ENCODE assay signal across 17 mouse cellular contexts in the genomic region with DNA sequence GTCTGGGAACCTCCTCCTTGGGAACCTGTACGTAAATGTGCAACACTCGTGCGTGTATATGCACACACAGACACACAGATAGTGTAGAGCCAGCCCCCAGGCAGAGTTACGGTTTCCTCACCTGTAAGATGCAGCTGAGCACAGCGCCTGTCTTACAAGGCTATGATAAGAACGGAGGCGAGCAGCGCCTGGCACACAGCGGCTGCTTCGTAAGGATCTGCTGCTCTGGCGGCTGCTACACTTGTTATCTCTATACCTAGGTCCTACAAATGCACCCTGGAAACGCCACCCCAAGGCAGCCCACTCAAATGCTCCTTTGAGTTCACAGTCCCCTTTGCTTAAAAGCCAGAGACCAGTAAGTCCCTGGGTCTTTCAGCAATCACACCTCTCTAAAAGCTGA.
"Had no signal": no experiment of that assay in that cellular context is flagged by ENCODE, and none has a peak within 500 bp of the region (broad histone marks: within the 10 kb centered on the region; RNA-seq: fewer than 3 reads in every experiment).

No protein-coding gene starts in this region.

- H3K4me3 ChIP-seq: limb, embryonic 15.5 days; midbrain, embryonic 13.5 days; myocyte; neural tube, embryonic 12.5 days had no signal

- DNase-seq: kidney, adult 8-10 months; kidney, postnatal 25 days; layer of hippocampus, adult 9-11 months; layer of hippocampus, postnatal 36 days; lung, embryonic 14.5 days; lung, postnatal 14 days; retina, postnatal 1 day; right cerebral cortex, postnatal 4 days; spleen, adult 18-20 months; thymus, adult 2 months; thymus, postnatal 25 days had no signal

- H3K27me3 ChIP-seq: limb, embryonic 15.5 days; midbrain, embryonic 13.5 days; neural tube, embryonic 12.5 days had no signal

- H3K9me3 ChIP-seq: limb, embryonic 15.5 days; midbrain, embryonic 13.5 days; neural tube, embryonic 12.5 days had no signal

- ATAC-seq: intestine, postnatal 0 days; midbrain, embryonic 13.5 days had no signal

- H3K4me2 ChIP-seq: limb, embryonic 15.5 days; lung, embryonic 14.5 days; midbrain, embryonic 13.5 days; neural tube, embryonic 12.5 days had no signal

- H3K9ac ChIP-seq: limb, embryonic 15.5 days; lung, embryonic 14.5 days; midbrain, embryonic 13.5 days; neural tube, embryonic 12.5 days had no signal

- H3K4me1 ChIP-seq: limb, embryonic 15.5 days; midbrain, embryonic 13.5 days; neural tube, embryonic 12.5 days had no signal

- H3K27ac ChIP-seq: limb, embryonic 15.5 days; macrophage; midbrain, embryonic 13.5 days; neural tube, embryonic 12.5 days had no signal
